Mouse (Mus musculus): ENCODE data around the gene Maff.

The Maff gene

DNA sequence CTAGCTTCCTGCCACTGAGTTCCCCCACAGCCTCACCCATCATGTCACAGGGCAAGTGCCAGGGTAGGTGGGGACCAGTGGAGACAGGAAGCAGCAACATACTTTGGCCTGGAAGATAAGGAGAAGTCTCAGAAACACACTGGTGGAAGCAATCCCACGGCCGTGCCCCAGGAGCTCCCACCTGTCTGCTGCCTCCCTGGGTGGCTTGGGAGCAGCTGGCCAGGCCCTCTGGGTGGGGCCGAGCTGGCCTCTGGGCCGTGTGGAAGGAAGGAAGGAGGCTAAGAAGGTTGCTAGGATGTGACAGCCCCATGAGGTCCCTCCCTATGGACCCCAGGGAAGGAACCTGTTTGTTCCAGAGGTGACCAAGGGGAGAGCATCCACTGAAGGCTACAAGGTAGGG is 14.6 kb downstream of the Maff start:
- in situ Hi-C loops (cut with MboI, MseI) = no loop called here

DNA sequence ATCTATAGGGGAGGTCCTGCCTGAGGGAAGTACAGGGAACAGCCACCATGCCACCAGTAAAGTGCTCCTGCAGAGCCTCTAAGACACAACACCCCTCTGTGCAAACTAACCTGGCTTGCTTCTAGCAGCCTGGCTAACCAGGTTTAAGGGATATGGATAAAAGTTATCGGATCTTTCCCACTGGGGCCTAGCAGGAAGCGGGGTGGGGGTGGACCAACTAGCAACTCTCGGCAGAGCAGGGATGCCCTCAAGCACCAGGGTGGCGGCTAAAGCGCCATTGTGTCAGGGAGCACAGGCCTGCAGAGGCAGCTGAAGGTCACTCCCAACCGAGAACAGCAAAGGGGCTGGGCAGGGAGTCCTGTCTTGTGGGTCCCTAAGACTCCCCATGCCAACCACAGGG is 17.7 kb downstream of the Maff start:
- in situ Hi-C loops (cut with MboI, MseI) = no loop called here

DNA sequence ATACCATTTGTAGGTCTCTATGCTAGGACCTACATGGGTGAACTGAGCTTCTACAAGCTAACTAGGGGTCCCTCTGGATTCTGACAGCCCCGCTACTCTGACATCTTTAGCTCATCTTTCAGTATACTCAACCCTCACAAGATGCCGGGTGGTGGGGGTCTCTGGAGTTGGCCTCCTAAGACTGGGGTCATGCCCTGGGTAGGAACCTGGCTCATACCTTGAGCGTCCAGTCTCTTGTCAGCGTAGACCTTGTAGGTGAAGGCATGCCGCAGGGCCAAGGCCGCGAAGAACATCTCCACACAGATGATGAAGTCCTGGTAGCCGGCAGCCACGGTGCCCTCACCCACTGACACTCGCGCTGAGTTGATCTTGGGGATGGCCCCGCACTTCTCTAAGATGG is 18.6 kb downstream of the Maff start:
- in situ Hi-C loops (cut with MboI, MseI) = no loop called here

DNA sequence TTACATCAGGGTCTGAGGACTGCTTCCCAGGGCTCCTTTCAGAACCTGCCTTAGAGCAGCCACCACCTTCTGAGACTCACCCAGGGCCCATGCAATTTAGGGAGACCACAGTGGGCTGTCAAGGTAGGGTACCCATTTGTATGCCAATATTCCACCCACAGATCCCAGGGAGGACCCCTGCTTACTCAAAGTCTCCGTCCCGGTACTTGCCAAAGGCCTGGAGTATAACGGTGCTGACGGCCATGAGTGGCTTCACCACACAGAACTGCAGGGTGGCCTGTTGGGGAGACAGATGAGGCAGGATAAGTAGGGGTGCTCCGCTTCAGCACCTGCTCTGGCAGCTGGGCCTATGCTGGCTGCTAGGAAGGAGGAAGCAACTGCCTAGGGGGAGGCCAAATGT is 20.0 kb downstream of the Maff start:
- in situ Hi-C loops (cut with MboI, MseI) = no loop called here

DNA sequence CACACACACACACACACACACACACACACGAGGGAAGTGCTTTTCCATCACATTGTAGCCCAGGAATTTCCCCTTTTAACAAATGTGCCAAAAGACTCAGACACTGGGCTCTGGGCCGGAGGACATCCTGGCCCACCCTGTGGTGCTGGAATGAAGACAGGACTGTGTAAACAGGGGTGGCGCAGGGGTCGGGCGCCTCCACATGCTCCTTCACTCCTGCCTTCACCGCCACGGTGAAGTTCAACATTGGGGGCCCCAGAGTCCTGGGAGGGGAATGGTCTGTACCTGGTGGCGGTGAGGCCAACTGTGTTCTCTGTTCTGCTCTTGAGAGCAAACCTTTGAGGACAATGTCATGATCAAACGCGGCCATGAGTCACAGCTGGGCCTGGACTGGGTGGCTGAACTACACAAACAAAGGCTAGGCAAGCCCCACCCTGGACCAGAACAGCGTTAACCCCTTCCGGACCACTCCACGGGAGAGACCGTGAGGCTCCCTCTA is 21.9 kb downstream of the Maff start:
- in situ Hi-C loops (cut with MboI, MseI) = no loop called here

DNA sequence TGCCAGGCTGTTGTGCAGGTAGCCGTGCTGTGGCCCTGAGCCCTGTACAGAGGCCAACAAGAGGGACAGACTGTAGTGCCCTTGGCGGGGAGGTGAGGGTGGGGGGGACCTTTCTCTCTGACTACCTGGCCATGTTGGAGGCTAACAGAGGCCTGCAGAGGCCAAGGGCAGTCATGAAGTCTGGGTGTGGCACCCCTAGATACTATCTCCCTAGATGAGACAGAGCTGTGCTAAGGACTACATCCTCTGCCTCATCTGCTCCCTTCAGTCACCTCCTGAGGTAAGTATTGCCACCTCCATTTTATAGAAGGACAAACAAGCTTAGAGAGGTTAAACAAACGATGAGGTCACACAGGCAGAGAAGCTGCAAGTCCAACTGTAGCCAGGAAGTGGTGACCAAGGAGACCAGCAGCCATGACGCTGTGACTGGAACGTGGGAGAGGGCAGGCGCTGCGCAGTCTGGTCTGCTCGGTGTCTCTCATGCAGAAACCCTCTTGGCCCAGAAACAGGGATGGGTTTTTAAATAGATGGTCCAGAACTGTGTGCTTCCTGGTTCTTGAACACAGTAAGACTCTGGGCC is 22.5 kb downstream of the Maff start:
- in situ Hi-C loops (cut with MboI, MseI) = no loop called here

DNA sequence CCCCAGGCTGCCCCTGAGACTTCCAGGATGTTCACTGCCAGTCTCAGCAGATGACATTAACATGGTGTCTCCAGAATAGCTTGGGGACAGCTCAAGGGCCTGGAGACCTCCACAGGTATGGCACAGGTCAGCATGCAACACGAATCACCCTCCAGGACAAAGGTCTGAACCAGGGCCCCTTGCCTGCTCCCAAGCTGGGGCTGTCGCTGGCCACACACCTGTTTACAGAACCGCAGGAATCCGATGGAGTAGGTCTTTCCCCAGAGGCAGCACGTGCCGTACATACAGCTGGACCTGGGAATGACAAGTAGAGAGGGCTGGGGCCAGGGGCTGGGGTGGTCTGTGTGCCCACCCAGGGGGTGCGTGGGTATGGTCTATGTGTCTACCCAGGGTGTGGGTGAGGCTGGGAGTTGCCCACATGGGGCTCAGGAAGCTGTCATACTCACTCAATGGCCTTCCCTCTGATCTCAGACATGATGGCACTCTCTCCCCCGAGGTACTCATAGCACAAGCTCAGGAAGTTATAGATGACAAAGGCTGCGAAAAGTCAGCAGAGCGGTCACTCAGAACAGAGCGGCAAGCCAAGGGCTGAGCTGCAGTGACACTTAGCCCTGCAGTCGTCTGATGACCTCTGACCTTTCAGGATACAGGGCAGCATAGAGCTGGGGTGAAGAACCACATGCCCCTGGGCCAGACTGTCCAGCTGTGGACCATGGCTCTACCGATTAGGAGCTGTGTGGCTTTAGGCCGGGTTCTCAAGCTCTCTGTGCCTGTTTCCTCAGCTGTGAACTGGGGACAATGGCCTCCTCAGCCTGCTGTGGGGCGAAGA is 23.2 kb downstream of the Maff start:
- in situ Hi-C loops (cut with MboI, MseI) = no loop called here

DNA sequence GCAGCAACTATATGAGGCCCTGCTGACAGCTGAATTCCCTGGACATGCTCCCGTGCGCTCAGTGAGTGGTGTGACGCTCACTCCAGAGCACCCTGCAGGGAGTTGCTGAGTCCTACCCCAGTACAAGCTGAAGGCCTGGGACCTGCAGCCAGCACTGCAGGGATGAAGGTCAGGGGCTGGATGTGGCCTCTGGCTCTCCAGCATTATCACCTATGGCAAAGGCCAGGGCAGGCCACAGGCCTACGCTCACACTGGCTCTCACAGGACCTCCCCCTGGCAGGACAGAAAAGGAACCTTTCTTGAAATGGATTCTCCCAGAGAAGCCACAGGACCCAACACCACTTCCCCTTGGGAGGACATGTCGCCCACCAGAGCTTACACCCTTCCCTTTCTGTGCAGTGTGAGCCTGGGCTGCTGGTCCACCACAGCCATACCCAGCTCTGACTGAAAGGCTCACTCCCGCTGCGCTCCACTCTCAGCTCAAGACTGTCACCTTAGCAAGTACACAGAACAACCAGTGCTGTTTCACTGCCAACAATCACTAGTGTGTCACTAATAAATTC is 23.9 kb downstream of the Maff start:
- in situ Hi-C loops (cut with MboI, MseI) = no loop called here

DNA sequence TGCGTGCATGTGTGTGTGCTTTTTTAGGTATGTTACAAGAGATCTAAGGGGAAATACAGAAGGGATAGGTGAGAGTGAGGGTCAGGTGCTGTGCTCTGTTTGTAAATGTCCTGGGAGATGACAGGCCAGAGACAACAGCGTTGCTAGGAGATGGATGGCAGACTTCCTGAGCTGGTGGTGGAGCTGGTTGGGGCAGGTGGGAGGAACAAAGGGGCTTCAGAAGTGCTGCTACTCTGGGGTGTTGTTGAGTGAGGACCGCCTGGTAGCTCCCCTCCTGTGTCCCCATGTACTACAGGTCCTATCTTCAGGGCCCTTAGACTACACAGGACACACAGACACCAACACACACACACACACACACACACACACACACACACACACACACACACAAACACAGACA is 28.3 kb downstream of the Maff start:
- in situ Hi-C loops (cut with MboI, MseI) = no loop called here

DNA sequence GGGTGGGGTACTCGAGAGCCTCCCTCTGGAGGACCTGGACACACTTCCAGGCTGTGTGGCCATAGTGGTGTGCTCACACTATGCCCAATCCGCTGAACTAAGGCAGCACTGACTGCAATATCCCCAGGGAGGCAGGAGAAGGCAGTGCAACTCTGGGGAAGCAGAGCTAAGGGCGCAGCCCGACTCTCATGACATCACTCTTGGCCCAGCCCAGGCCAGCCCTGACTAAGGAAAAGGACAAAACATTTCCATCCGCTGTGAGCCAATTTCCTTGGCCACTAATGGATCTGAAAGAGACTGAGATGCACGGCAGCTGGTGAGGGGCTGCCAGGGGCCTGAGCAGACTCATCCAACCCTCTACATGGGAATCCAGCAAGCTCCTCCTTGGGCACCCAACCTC is 31.3 kb downstream of the Maff start:
- in situ Hi-C loops (cut with MboI, MseI) = no loop called here

DNA sequence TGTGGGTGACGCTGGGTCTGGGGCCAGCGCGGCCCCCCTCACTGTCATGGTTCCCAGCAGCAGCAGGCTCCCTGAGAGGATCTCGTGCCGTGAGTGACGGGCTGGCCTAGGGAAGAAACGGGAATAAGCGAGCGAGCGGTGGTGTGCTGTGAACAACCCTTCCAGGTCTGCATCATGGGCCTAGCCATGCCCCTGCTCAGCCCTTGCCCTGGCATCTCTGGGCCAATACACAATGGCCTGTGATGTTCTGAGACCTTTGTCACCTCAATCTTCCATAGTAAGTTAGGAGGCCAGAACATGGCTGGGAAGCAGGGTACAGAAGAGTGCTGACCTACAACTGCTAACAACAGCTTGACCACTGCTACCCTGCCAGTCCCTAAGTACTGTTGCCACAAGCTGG is 32.2 kb downstream of the Maff start:
- in situ Hi-C loops (cut with MboI, MseI) = no loop called here

DNA sequence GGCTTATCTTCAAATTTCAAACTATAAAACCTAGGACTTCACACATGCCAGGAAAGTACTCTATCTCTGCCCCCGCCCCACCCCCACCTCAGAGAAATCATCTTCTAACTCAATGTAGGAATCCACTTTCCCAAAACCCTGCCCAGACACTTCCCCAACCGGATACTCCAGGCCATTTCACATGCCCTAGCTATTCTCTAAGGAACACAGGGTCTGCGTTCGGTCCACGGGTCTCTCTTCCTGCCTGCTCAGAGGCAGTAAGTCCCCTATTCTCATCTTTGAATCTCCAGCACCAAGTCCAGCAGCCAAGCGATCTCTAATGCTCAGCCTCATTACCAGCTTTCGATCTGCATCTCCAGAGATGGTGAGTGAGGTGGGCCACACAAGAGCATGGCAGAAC is 33.2 kb downstream of the Maff start:
- in situ Hi-C loops (cut with MboI, MseI) = no loop called here

DNA sequence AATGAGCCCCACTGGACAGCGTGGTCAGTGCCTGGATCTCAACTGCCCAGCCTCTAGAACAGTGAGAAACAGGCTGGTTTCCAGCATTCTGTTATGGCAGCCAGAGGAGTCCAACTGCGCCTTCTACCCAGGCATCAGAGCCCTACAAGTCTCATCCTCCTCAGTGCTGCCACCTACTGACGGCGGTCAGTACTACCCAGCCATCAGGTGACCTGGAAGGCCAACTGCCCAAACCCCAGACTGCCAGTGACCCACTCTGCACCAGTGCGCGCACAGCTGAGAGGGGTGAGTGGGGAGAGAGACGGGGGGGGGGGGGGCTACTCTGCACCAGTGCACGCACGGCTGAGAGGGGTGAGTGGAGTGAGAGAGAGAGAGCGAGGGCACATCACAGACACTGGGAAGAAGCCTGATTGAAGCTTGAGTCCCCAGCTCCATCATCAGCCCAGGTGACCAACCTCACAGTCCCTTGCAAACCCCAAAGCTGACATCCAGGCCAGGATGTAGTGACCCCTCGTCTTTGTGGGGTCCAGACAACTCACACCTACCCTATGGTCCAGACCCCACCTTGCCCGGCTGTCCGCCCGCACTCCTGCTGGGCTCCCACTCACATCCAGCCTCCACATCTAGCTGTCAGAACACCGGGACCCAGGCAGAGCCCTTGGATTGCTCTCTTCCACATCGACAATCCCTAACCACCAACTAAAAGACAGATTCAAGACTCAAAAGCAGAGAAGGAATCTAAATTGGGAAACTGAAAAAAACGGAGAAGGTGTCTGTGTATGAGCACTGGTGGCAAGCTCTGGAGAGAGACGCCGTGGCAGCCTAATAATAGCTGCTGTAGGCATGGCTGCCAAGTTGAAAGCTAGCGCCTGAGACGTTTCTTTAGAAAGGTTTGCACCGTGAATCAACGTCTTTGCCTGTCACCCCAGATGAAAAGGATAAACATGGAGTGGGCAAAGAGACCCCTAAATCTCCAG is 34.3 kb downstream of the Maff start:
- in situ Hi-C loops (cut with MboI, MseI) = no loop called here

DNA sequence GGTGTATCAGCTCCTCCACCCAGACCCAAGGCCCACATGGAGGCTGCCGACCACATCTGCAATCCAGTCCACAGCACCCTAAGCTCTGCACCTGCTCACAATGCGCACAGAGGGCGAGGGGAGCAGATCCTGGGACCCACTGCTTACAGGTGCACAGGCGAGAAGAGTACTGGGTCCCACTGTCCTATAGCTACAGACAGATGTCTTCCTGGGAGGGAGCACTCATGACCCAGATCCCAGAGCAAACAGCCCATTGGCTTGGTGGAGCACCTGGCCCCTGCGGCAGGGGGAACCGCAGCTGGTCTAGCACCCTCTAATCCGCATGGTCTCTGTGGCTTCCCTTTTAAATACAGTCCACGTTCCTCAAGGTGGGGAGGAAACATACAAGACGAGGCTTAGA is 35.2 kb downstream of the Maff start:
- in situ Hi-C loops (cut with MboI, MseI) = no loop called here

DNA sequence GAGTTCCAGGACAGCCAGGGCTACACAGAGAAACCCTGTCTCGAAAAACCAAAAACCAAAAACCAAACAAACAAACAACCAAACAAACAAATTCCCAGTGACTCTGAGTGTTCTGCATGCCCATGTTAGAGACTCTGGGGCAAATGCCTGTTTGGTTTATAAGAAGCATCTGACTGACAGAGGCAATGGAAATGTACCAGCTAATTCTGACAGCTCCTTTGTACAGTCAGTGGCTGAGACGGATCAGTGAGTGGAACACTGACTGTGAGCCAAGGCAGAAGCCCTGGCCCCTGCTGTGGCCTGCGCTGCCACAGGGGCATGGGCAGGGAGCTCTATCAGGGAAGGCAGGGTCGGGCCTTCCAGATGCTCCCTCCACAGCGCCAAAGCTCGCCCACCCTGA is 40.7 kb downstream of the Maff start:
- in situ Hi-C loops (cut with MboI, MseI) = no loop called here

DNA sequence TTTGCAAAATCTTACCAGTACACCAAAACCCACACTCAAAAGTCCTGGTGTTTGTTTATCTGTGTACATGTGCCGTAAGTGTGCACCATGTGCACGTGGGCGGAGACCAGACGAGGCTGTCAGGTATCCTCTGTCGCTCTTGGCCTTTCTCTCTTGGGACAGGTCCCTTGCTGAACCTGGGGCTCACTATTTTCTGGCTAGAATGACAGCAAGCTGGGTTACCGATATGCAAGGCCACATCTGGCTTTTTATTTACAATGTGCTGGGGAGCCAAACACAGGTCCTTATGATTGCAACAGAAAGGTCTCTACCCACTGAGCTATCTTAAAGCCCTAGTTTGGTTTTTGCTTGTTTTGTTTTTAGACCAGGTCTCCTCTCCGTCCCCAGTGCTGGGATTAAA is 41.2 kb downstream of the Maff start:
- in situ Hi-C loops (cut with MboI, MseI) = no loop called here

DNA sequence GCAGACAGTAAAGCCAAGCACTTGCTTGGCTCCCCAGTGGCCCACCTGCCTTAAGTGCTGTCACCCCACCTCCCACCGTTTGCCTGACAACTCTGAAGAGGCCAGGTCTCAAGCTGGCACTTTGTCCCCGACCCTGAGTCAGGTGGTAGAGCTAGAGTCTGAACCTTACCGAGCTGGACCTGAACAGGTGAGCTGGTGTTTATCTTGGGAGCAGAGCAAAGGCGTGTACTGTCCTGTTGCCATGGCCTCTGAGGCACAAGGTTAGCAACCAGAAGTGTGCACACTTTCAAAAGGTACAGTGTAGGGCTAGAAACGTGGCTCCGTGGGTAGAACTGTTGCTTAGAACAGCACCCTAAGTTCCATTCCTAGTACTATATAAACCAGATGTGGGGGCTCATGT is 41.8 kb downstream of the Maff start:
- in situ Hi-C loops (cut with MboI, MseI) = no loop called here

DNA sequence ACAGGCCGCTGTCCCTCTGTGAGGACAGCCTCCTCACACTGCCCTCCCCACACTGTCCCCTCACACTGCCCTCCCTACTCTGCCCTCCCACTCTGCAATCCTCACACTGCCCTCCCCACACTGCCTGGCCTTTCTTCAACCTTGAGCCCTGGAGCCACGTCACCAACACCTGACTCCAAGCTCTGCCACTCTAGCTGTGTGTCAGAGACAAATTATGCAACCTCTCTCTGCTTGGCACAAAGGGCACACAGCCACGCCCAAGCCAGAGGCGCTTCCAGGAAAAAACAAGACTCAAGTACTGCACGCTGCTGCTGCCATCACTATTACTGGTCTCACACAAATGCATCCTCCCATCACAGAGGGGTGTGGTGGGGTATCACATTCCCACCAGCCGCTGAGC is 44.0 kb downstream of the Maff start:
- in situ Hi-C loops (cut with MboI, MseI) = no loop called here

DNA sequence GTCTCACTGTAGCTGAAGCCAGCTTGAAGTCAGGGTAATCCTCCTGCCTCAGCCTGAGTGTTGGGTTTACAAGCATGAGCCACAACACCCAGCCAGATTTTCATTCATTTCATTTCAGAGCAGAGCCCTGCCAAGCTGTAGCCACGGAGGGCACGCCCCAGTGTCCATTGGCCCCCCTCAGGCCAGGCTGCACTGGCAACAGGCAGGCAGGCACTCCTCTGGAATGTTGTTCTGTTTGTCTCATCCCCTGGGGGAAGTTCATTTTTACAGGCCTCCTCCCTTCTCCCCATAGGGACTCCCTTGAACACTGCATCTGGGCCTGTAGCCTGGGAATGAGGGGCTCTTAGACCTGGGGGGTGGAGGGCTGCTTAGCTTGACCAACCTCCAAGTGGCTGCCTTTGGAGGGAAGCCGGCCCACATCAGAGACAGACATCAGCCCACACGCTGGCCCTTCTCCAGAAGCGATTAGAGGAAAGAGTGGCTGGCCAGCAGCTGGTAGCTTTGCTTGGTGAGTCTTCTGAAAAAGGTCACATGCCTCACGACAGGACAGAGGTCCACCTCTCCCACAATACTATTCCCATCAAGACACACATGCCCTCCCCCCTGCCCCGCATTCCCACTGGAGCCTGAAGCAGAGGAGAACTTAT is 45.1 kb downstream of the Maff start:
- in situ Hi-C loops (cut with MboI, MseI) = no loop called here

DNA sequence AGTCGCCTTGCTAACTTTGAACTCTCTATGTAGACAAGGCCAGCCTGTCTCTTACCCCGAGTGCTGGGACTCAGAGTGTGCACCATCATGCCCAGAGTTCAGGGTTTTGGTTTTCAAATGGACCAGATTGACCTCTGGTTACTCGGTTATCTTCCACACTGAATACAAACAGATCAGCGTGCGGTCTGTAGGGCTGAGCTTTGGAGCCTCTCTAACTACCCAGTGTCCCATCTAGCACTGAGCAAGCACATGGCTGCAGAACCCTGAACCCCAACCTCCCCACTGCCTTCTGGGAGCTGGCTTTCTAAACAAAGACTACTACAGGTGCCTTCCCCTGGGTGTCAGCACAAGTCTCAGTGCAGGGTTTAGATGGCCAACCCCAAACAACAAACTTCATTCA is 46.1 kb downstream of the Maff start:
- in situ Hi-C loops (cut with MboI, MseI) = no loop called here

DNA sequence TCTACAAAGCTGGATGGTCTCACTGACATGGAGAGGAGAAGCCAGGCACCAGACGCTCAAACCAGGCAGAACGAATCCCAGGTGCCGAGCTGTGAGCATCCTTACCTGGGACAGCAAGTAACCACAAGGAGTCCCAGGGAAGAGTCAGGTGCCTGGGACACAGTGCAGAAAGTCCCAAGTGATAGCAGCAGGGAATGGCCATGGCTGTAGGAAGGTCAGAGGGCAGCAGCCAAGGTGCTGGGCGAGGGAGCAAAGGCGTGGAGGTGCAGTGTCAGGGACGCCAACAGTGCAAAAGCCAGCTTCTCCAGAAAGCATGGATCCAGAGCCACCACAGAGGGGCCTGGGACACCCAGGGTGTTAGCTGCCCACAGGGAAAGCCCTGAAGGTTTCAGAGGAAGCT is 46.7 kb downstream of the Maff start:
- in situ Hi-C loops (cut with MboI, MseI) = no loop called here

DNA sequence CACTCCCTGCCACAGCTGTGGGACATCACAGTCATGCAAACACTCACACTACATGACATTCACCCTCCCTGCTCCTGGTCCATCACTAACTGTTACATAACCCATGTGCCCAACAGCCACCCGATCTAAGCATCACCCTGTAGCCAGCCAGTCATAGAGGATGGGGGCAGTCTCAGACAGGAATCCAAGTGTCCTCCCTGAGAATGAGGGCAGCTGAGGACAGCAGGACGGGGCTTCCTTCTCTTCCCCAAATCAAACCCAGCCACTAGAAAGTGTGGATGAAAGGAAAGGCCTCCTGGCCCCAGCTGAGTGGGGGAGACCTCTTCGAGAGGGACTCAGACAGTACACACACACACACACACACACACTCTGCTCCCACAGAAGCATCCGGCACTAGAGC is 48.4 kb downstream of the Maff start:
- in situ Hi-C loops (cut with MboI, MseI) = no loop called here

Data from regulatory T cell (primary cell).